Mouse (Mus musculus) lung, embryonic 14.5 days (tissue): Measurements from ENCODE around the gene Syt7. TPM values are rescaled to one million over a fixed set of nuclear protein-coding genes. Genes with fewer than 3 reads are reported as not detected.
A peak's percentile ranks its signal among the peaks of the same experiment; 100 is the strongest.

Source experiments
- ATAC-seq: fragments of 200-750 bp; cut with Nextera tagmentation; 2 replicates; pipeline ENCODE4 v1.8.0; 2017; ENCODE audit warnings: mild to moderate bottlenecking, moderate TSS enrichment, moderate library complexity; ENCODE audit not compliant: insufficient read depth
- DNase-seq: peaks from one replicate; pipeline ENCODE4 v3.0.0-alpha.2; 2015
- H3K27ac ChIP-seq: fragments of 300-500 bp; sonication (generic); 2 replicates; pipeline ENCODE4 v1.5.1; 2014; ENCODE audit warnings: low read depth, mild to moderate bottlenecking, moderate library complexity
- H3K27me3 ChIP-seq: fragments of 300-500 bp; sonication (generic); 2 replicates; pipeline ENCODE4 v1.6.1; 2014; ENCODE audit warnings: low read length, control low read depth; ENCODE audit not compliant: insufficient read depth
- H3K36me3 ChIP-seq: fragments of 300-500 bp; sonication (generic); 2 replicates; pipeline ENCODE4 v1.6.1; 2014; ENCODE audit warnings: control low read depth; ENCODE audit not compliant: insufficient read depth
- H3K4me1 ChIP-seq: fragments of 300-500 bp; sonication (generic); 2 replicates; pipeline ENCODE4 v1.6.1; 2014; ENCODE audit warnings: antibody characterized with exemption, control low read depth; ENCODE audit not compliant: insufficient read depth
- H3K4me2 ChIP-seq: fragments of 300-500 bp; sonication (generic); 2 replicates; pipeline ENCODE4 v1.6.1; 2014; ENCODE audit warnings: mild to moderate bottlenecking
- H3K4me3 ChIP-seq: fragments of 300-500 bp; sonication (generic); 2 replicates; pipeline ENCODE4 v1.5.1; 2014; ENCODE audit warnings: low read depth, low read length
- H3K9ac ChIP-seq: fragments of 300-500 bp; sonication (generic); 2 replicates; pipeline ENCODE4 v1.6.1; 2014
- H3K9me3 ChIP-seq: fragments of 300-500 bp; sonication (generic); 2 replicates; pipeline ENCODE4 v1.6.1; 2016; ENCODE audit warnings: low read depth, low read length, control low read depth
- CTCF ChIP-seq: IDR thresholded peaks from 2 replicates; pipeline ENCODE4 v1.5.1; 2016; ENCODE audit warnings: antibody characterized with exemption, low read depth
- WGBS: fragments of 180-500 bp; shearing (Covaris S2); extraction: QIAGEN DNeasy Blood & Tissue Kit; methylation state at CpG from one replicate; pipeline ENCODE4 v1.1.7; 2014; 5-methylcytosine and 5-hydroxymethylcytosine counted together
- polyA plus RNA-seq: library from polyadenylated mRNA; unstranded; fragments of >200 nt; fragmentation: Nextera tagmentation; extraction: Ambion mirVana; gene quantifications from 2 replicates; pipeline ENCODE4 v1.2.1, GENCODE M21; 2014

Syt7 gene
- polyA plus RNA-seq, 1 experiment from 2014 or later: 4.7 TPM

GRCm38 (mm10) chr19:10396962-10397361, 8.1 kb downstream of the Syt7 start:
- DNase-seq (no peak), ATAC-seq (no peak)
- Histone ChIP-seq H3K4me3 (no peak overlapping the region), H3K27me3 (no peaks in the 10 kb centered on the region), H3K9me3 (no peaks in the 10 kb centered on the region), H3K4me1 (no peaks in the 10 kb centered on the region), H3K36me3 (no peaks in the 10 kb centered on the region), H3K4me2 (no peak overlapping the region), H3K27ac (no peak overlapping the region), H3K9ac (no peak overlapping the region)
- no peak for TF ChIP-seq CTCF
- WGBS: 84% methylated on average over 2 of the region's 2 CpGs

- Histone ChIP-seq H3K27me3 (no peaks in the 10 kb centered on the region), H3K9me3 (no peaks in the 10 kb centered on the region), H3K4me1 (no peaks in the 10 kb centered on the region), H3K27ac (no peak overlapping the region), H3K36me3 (no peaks in the 10 kb centered on the region), H3K4me2 (no peak overlapping the region), H3K9ac (no peak overlapping the region), H3K4me3 (no peak overlapping the region)
- ATAC-seq: no peak
- no peak for DNase-seq
- WGBS: 45% methylated on average over 8 of the region's 8 CpGs
- TF ChIP-seq CTCF: no peak
These were observed 8.7 kb downstream of the Syt7 start for GRCm38 (mm10) chr19:10397479-10398153.

- ATAC-seq: no peak
- TF ChIP-seq CTCF: no peak
- H3K36me3 ChIP-seq: no peaks in the 10 kb centered on the region
- H3K4me1 ChIP-seq: no peaks in the 10 kb centered on the region
- H3K27ac ChIP-seq: no peak overlapping the region
- H3K9me3 ChIP-seq: no peaks in the 10 kb centered on the region
- no peak overlapping the region for H3K9ac ChIP-seq
- H3K4me2 ChIP-seq: no peak overlapping the region
- no peak for DNase-seq
- no peak overlapping the region for H3K4me3 ChIP-seq
- WGBS: 57% methylated on average over 6 of the region's 6 CpGs
- H3K27me3 ChIP-seq: no peaks in the 10 kb centered on the region
These were observed 9.4 kb downstream of the Syt7 start for GRCm38 (mm10) chr19:10398296-10398695.

- Histone ChIP-seq H3K9me3 (no peaks in the 10 kb centered on the region), H3K36me3 (no peaks in the 10 kb centered on the region), H3K4me3 (no peak overlapping the region), H3K9ac (no peak overlapping the region), H3K27me3 (no peaks in the 10 kb centered on the region), H3K4me1 (no peaks in the 10 kb centered on the region), H3K27ac (no peak overlapping the region), H3K4me2 (no peak overlapping the region)
- ATAC-seq: peak; percentile 65; the same call in 1 of the 2 replicates
- 22% methylated on average over 16 of the region's 16 CpGs for WGBS
- peak; percentile 94 for DNase-seq
- TF ChIP-seq CTCF: peak; percentile 63
These were observed 14.0 kb downstream of the Syt7 start for GRCm38 (mm10) chr19:10402771-10403494.

- H3K9ac ChIP-seq: no peak overlapping the region
- no peak; the same call in 1 of the 2 replicates for ATAC-seq
- H3K4me3 ChIP-seq: no peak overlapping the region
- no peaks in the 10 kb centered on the region for H3K36me3 ChIP-seq
- H3K4me2 ChIP-seq: no peak overlapping the region
- no peaks in the 10 kb centered on the region for H3K4me1 ChIP-seq
- WGBS: 77% methylated on average over 10 of the region's 10 CpGs
- TF ChIP-seq CTCF: no peak
- H3K27me3 ChIP-seq: no peaks in the 10 kb centered on the region
- DNase-seq: no peak
- H3K27ac ChIP-seq: no peak overlapping the region
- H3K9me3 ChIP-seq: no peaks in the 10 kb centered on the region
These were observed 14.9 kb downstream of the Syt7 start for GRCm38 (mm10) chr19:10403593-10404380.

- ATAC-seq (no peak), DNase-seq (no peak)
- Histone ChIP-seq H3K27me3 (no peaks in the 10 kb centered on the region), H3K9me3 (no peaks in the 10 kb centered on the region), H3K4me2 (no peak overlapping the region), H3K4me1 (no peaks in the 10 kb centered on the region), H3K9ac (no peak overlapping the region), H3K27ac (no peak overlapping the region), H3K36me3 (no peaks in the 10 kb centered on the region), H3K4me3 (no peak overlapping the region)
- 70% methylated on average over 10 of the region's 10 CpGs for WGBS
- no peak for TF ChIP-seq CTCF
These were observed 15.5 kb downstream of the Syt7 start for GRCm38 (mm10) chr19:10404424-10404823.

- Histone ChIP-seq H3K27ac (no peak overlapping the region), H3K36me3 (no peaks in the 10 kb centered on the region), H3K9ac (no peak overlapping the region), H3K4me1 (no peaks in the 10 kb centered on the region), H3K4me2 (no peak overlapping the region), H3K9me3 (no peaks in the 10 kb centered on the region), H3K27me3 (no peaks in the 10 kb centered on the region), H3K4me3 (no peak overlapping the region)
- no peak for TF ChIP-seq CTCF
- DNase-seq (no peak), ATAC-seq (no peak)
- 62% methylated on average over 2 of the region's 2 CpGs for WGBS
These were observed 16.0 kb downstream of the Syt7 start for GRCm38 (mm10) chr19:10404911-10405310.
